In the genomic region with DNA sequence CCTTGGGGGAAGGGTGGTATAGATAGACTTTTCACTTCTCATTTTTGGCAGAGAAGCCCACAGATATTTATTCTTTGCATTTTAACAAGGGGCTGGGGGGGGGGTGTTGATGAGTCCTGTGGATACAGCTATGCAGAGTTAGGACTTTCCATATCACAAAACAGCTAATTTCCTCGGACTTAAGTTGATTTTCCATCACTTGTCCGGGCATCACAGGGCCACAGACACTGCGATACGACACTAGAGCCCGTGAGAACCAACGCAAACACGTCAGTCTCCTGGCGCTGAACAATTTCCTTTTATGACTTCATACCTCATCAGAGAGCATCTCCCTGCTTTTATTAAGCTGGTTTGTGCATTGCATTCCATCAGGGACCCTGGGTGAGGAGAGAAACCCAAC, we compare ENCODE assay signal across 26 mouse cellular contexts. TPM values are rescaled to one million over a fixed set of nuclear protein-coding genes. Genes with fewer than 3 reads are reported as not detected.
DNase-seq lines count a peak whose midpoint lies in the region; ATAC-seq and TF ChIP-seq lines count a peak whose summit lies in the region.
"Had no signal": no experiment of that assay in that cellular context is flagged by ENCODE, and none has a peak within 500 bp of the region (broad histone marks: within the 10 kb centered on the region; RNA-seq: fewer than 3 reads in every experiment).

No protein-coding gene starts in this region.

- TF ChIP-seq EP300 in lung, postnatal 0 days (IDR thresholded peaks at IDR 0.05) = no peak
- TF ChIP-seq EP300 in CH12.LX (IDR thresholded peaks at IDR 0.05; ENCODE audit: low read length) = no peak

- intact Hi-C loops in heart, postnatal 10 days (cut with DNase I) = no loop called here

- 48% methylated on average over 8 of the region's 8 CpGs for WGBS in lung, embryonic 14.5 days
- WGBS in lung, postnatal 0 days = 58% methylated on average over 8 of the region's 8 CpGs
- 43% methylated on average over 8 of the region's 8 CpGs for WGBS in lung, embryonic 16.5 days

- no peak overlapping the region for H3K4me3 ChIP-seq in lung, embryonic 14.5 days (ENCODE audit: low read depth, low read length)
- no peak overlapping the region for H3K4me3 ChIP-seq in lung, postnatal 0 days (ENCODE audit: low read depth, low read length)
- no peak overlapping the region for H3K4me3 ChIP-seq in lung, embryonic 16.5 days (ENCODE audit: low read length)
- H3K4me3 ChIP-seq in CH12.LX (replicated peaks in 1 of 3; ENCODE audit: low read depth in 2 of 3, low read length in 2 of 3, poor library complexity in 1 of 3) = no peak overlapping the region
- H3K4me3 ChIP-seq: embryonic facial prominence, embryonic 13.5 days; embryonic facial prominence, embryonic 15.5 days; erythroblast, embryonic 14.5 days; forebrain, embryonic 10.5 days; forebrain, embryonic 12.5 days had no signal

- TF ChIP-seq RAD21 in CH12.LX (IDR thresholded peaks at IDR 0.05; ENCODE audit: low read depth, low read length) = no peak

- ATAC-seq in lung, embryonic 14.5 days (ENCODE audit: insufficient read depth) = 0 out of 2 replicates have a peak, but pooled peaks have one; percentile 27
- ATAC-seq in lung, postnatal 0 days = no peak
- peak; percentile 29; the same call in 1 of the 2 replicates for ATAC-seq in lung, embryonic 16.5 days (ENCODE audit: low read depth)
- ATAC-seq: CD4-positive, CD25-positive, alpha-beta regulatory T cell, adult 4 months; forebrain, embryonic 14.5 days had no signal

- TF ChIP-seq CTCF in lung, embryonic 14.5 days (IDR thresholded peaks at IDR 0.05; ENCODE audit: low read depth) = no peak
- no peak for TF ChIP-seq CTCF in lung, postnatal 0 days (IDR thresholded peaks at IDR 0.05)
- TF ChIP-seq CTCF in CH12.LX (conservative IDR thresholded peaks at IDR 0.05 in 1 of 2, IDR thresholded peaks at IDR 0.05 in 1 of 2; ENCODE audit: low read depth in 2 of 2, low read length in 2 of 2) = no peak

- H3K9me3 ChIP-seq in lung, embryonic 14.5 days (ENCODE audit: low read depth, low read length) = no peaks in the 10 kb centered on the region
- H3K9me3 ChIP-seq in lung, postnatal 0 days (ENCODE audit: low read length) = no peaks in the 10 kb centered on the region
- H3K9me3 ChIP-seq in lung, embryonic 16.5 days (ENCODE audit: control insufficient read depth, low read length) = no peaks in the 10 kb centered on the region
- H3K9me3 ChIP-seq in CH12.LX (replicated peaks; ENCODE audit: low read length) = no peaks in the 10 kb centered on the region
- H3K9me3 ChIP-seq: embryonic facial prominence, embryonic 13.5 days; embryonic facial prominence, embryonic 15.5 days; forebrain, embryonic 10.5 days; forebrain, embryonic 12.5 days had no signal

- in situ Hi-C loops in CH12.LX (cut with MboI; ENCODE audit: low pct_ligation_motif_present, low pct_unique_long_range_greater_than_20kb, low sequenced_read_pairs) = no loop called here

- no peaks in the 10 kb centered on the region for H3K79me2 ChIP-seq in CH12.LX (replicated peaks; ENCODE audit: control insufficient read depth, extremely low read depth, insufficient read depth, poor library complexity, severe bottlenecking)

- TF ChIP-seq POLR2A in CH12.LX (IDR thresholded peaks at IDR 0.05; ENCODE audit: low read depth, low read length) = no peak

- dilution Hi-C loops in CH12.LX (cut with MboI; ENCODE audit: extremely low pct_ligation_motif_present, extremely low pct_unique_long_range_greater_than_20kb, low sequenced_read_pairs) = no loop called here

- H3K4me2 ChIP-seq in lung, embryonic 14.5 days = no peak overlapping the region
- H3K4me2 ChIP-seq in lung, postnatal 0 days (replicated peaks; ENCODE audit: low read depth, low read length) = no peak overlapping the region
- no peak overlapping the region for H3K4me2 ChIP-seq in lung, embryonic 16.5 days (ENCODE audit: low read depth, low read length)
- H3K4me2 ChIP-seq in CH12.LX (ENCODE audit: insufficient read depth, low read depth, poor library complexity, severe bottlenecking) = peak overlapping the region; percentile 25
- H3K4me2 ChIP-seq: embryonic facial prominence, embryonic 13.5 days; embryonic facial prominence, embryonic 15.5 days; forebrain, embryonic 12.5 days had no signal

- no peaks in the 10 kb centered on the region for H3K27me3 ChIP-seq in lung, embryonic 14.5 days (ENCODE audit: insufficient read depth, low read length)
- no peaks in the 10 kb centered on the region for H3K27me3 ChIP-seq in lung, postnatal 0 days (replicated peaks; ENCODE audit: insufficient read depth, low read length)
- no peaks in the 10 kb centered on the region for H3K27me3 ChIP-seq in lung, embryonic 16.5 days (ENCODE audit: control insufficient read depth, insufficient read depth, low read depth, low read length)
- no peaks in the 10 kb centered on the region for H3K27me3 ChIP-seq in CH12.LX (replicated peaks)
- H3K27me3 ChIP-seq: embryonic facial prominence, embryonic 15.5 days had no signal

- H3K27ac ChIP-seq in lung, embryonic 14.5 days (ENCODE audit: low read depth) = no peak overlapping the region
- no peak overlapping the region for H3K27ac ChIP-seq in lung, postnatal 0 days (ENCODE audit: low read length)
- no peak overlapping the region for H3K27ac ChIP-seq in lung, embryonic 16.5 days (ENCODE audit: low read length)
- no peak overlapping the region for H3K27ac ChIP-seq in CH12.LX (ENCODE audit: insufficient read depth, low read depth)
- H3K27ac ChIP-seq: embryonic facial prominence, embryonic 13.5 days; embryonic facial prominence, embryonic 15.5 days; forebrain, embryonic 10.5 days; forebrain, embryonic 12.5 days had no signal

- H3K4me1 ChIP-seq in lung, embryonic 14.5 days (ENCODE audit: insufficient read depth) = peaks cover 7% of the 10 kb centered on the region
- peaks cover 5% of the 10 kb centered on the region for H3K4me1 ChIP-seq in lung, postnatal 0 days (ENCODE audit: insufficient read depth, low read depth, low read length)
- peaks cover 12% of the 10 kb centered on the region for H3K4me1 ChIP-seq in lung, embryonic 16.5 days (replicated peaks; ENCODE audit: control insufficient read depth, insufficient read depth, low read length)
- peaks cover 0 to 8% of the 10 kb centered on the region in 2 experiments; a peak in 2 of 4 replicates for H3K4me1 ChIP-seq in CH12.LX (ENCODE audit: control insufficient read depth in 1 of 2, insufficient read depth in 2 of 2)

- no peaks in the 10 kb centered on the region for H3K36me3 ChIP-seq in lung, embryonic 14.5 days (ENCODE audit: insufficient read depth)
- no peaks in the 10 kb centered on the region for H3K36me3 ChIP-seq in lung, postnatal 0 days (ENCODE audit: insufficient read depth, low read length)
- no peaks in the 10 kb centered on the region for H3K36me3 ChIP-seq in lung, embryonic 16.5 days (ENCODE audit: control insufficient read depth, insufficient read depth, low read length)
- no peaks in the 10 kb centered on the region for H3K36me3 ChIP-seq in CH12.LX (replicated peaks in 1 of 2; ENCODE audit: control insufficient read depth in 1 of 2, insufficient read depth in 1 of 2, low read length in 1 of 2)
- H3K36me3 ChIP-seq: embryonic facial prominence, embryonic 13.5 days; embryonic facial prominence, embryonic 15.5 days; forebrain, embryonic 10.5 days; forebrain, embryonic 12.5 days had no signal

- peak; percentile 76 for DNase-seq in heart, adult 11 months
- no peak for DNase-seq in heart, postnatal 10 days
- peak; percentile 49 for DNase-seq in lung, embryonic 14.5 days
- no peak for DNase-seq in lung, postnatal 0 days (ENCODE audit: low spot score)
- no peak for DNase-seq in lung, postnatal 10 days
- no peak for DNase-seq in CH12.LX (ENCODE audit: extremely low read depth)
- DNase-seq: adrenal gland, adult 2 months; adrenal gland, postnatal 10 days; adrenal gland, postnatal 25 days; B cell, adult 2 months; cerebellum, adult 11 months; cerebellum, adult 18-20 months; cerebellum, adult 8-10 months; cerebellum, adult 9-11 months; cerebellum, postnatal 14 days; cerebellum, postnatal 36 days; embryo, embryonic 11 days had no signal

- no peak overlapping the region for H3K9ac ChIP-seq in lung, embryonic 14.5 days
- no peak overlapping the region for H3K9ac ChIP-seq in lung, postnatal 0 days (replicated peaks; ENCODE audit: low read depth)
- no peak overlapping the region for H3K9ac ChIP-seq in lung, embryonic 16.5 days (ENCODE audit: low read length)
- H3K9ac ChIP-seq in CH12.LX (ENCODE audit: insufficient read depth, low read depth) = no peak overlapping the region
- H3K9ac ChIP-seq: embryonic facial prominence, embryonic 13.5 days; embryonic facial prominence, embryonic 15.5 days; forebrain, embryonic 12.5 days had no signal

TF ChIP-seq in CH12.LX, 34 proteins besides CTCF, POLR2A, EP300 and RAD21:
- no peak for TF ChIP-seq ZMIZ1 (IDR thresholded peaks at IDR 0.05; ENCODE audit: low read depth, low read length)
- TF ChIP-seq IRF4 (IDR thresholded peaks at IDR 0.05; ENCODE audit: low read depth, low read length) = 0 out of 2 replicates have a peak, but pooled peaks have one; percentile 18

RNA-seq across cellular contexts. Expression of gene Mgmt, which starts 45.7 kb away (rescaled TPM):
- 1 to 10 TPM; 5.2 to 5.4 TPM for total RNA-seq in heart, postnatal 10 days (2021)
- 5.2 and 5.4 TPM in 2 replicates for polyA plus RNA-seq in lung, embryonic 14.5 days (2014; fragmentation: Nextera tagmentation; extraction: Ambion mirVana)
- polyA plus RNA-seq in lung, postnatal 0 days (2015; fragmentation: Nextera tagmentation; extraction: Ambion mirVana) = 1.7 and 1.8 TPM in 2 replicates
- polyA plus RNA-seq in lung, embryonic 16.5 days (2015; fragmentation: Nextera tagmentation; extraction: Ambion mirVana) = 4.8 and 6.1 TPM in 2 replicates
- total RNA-seq in CH12.LX (2012; rRNA removed) (5.7 and 8.5 TPM in 2 replicates), CH12.LX (2014; rRNA removed) (5.2 and 6.0 TPM in 2 replicates)
- polyA plus RNA-seq in CH12.LX (2012; ENCODE audit: insufficient read length, low read depth) = 10.8 and 11.8 TPM in 2 replicates
- total RNA-seq: MEL had no signal

Comparison
In these comparisons a context has a peak if more than half of its experiments do, and no peak if none do; other contexts are left out.
1. DNase-seq: peak in heart, adult 11 months (single experiment) and lung, embryonic 14.5 days (single experiment); none in heart, postnatal 10 days (0 of 2), lung, postnatal 0 days (single experiment), lung, postnatal 10 days (single experiment) and CH12.LX (single experiment).